Mouse (Mus musculus) cortical plate, adult 2 months (tissue): ENCODE data around the gene Pcyt2.

Source experiments
- CTCF ChIP-seq: fragments of 200-500 bp; IDR thresholded peaks from 2 replicates; pipeline ENCODE4 v1.5.1; 2011; ENCODE audit warnings: mild to moderate bottlenecking, control low read depth, low read length; ENCODE audit not compliant: insufficient read depth; ENCODE audit errors: extremely low read depth
- POLR2A ChIP-seq: fragments of 200-500 bp; IDR thresholded peaks from 2 replicates; pipeline ENCODE4 v1.6.1; 2011; ENCODE audit warnings: mild to moderate bottlenecking, low read length, control low read depth; ENCODE audit not compliant: insufficient read depth; ENCODE audit errors: extremely low read depth

- no peak for TF ChIP-seq POLR2A
- TF ChIP-seq CTCF, result no peak
Observed at GRCm38 (mm10) chr11:120631726-120632448, 14.2 kb upstream of the Pcyt2 start.
